Mouse (Mus musculus): Measurements from ENCODE around the gene Abi1.
"Not testable (repeated sequence)": the region's sequence is repeated elsewhere in the genome, so short reads cannot be mapped to it uniquely, and the experiment has no call there.

Abi1 gene

GRCm38 (mm10) chr2:23040001-23040646 is at the start of gene Abi1:
Gene Abi1 (minus strand): TSS chr2:23040241.
- DNase-seq (ENCODE audit: low spot score): peak; percentile 97

DNA sequence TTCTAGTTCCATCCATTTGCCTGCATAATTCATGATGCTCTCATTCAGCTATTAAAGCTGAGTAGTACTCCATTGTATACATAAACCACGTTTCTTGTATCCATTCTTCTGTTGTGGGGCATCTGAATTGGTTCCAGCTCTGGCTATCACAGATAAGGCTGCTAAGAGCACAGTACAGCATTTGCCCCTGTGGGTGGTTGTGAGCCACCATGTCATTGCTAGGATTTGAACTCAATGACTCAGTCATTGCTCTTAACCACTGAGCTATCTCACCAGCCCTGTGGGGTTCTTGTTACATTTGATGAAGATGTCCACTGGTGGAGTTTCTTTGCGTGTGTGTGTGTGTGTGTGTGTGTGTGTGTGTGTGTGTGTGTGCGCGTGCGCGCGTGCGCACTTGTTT is 44.5 kb upstream of the Abi1 start:
- DNase-seq (ENCODE audit: low spot score): no peak

DNA sequence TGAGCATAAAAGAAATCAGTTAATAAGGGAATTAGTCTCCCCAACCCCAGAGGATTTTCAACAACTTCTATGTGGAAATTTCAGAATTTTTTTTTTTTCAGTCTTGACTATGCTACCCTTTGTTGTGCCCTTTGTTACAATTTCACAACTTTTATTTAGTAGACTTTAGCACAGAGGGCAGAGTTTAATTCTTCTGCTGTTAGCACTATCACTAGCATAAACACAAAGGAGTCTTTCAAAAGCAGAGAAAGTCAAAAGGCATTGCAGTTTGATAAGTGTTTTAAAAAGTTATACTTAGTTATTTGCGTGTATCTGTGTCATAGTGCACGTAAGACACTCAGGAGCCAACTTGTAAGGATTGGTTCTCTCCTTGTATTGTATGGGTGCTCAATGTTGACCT is 38.5 kb upstream of the Abi1 start:
- no peak for DNase-seq (ENCODE audit: low spot score)

- no peak for DNase-seq (ENCODE audit: low spot score)
These were observed 37.7 kb upstream of the Abi1 start for GRCm38 (mm10) chr2:23077693-23078092.

- no peak for DNase-seq (ENCODE audit: low spot score)
These were observed 36.7 kb upstream of the Abi1 start for GRCm38 (mm10) chr2:23076783-23077182.

GRCm38 (mm10) chr2:23075846-23076245 is 35.8 kb upstream of the Abi1 start:
- peak; percentile 55 for DNase-seq (ENCODE audit: low spot score)

DNA sequence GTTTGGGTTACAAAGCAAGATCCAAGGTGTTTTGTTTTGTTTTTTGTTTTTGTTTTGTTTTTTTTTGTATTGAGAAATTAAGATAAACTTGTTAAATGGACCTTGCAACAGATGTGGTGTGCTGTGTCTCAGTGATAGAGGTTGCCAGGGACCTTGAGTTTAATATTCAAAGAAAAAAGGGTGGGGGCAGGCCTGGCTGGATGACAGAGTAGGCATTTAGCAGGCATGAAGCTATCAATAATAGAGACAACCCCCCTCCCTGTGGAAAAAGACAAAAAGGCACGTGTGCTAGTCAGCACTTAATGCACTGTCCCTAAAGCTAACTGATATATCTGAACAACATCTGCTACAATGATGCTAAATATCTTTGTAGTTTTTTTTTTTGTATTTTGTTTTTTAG is 31.4 kb upstream of the Abi1 start:
- no peak for DNase-seq (ENCODE audit: low spot score)

DNA sequence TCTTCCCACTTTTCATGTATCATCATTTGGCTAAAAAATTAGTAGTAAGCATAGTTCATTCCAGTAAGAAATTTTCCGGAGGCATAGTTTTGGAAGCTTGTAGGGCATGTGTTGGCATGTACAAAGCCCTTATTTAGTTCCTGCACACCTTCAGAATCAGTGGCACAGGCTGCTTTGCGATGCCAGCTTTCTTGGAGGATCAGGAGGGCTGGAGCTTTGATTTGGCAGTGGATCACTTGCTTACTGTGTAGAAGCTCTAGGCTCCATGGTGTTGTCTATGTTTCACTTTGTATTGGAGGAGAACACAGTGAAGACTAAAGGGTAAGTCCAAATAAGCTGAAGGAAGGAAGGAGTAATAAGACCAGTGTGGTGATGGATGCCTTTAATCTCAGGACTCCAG is 30.4 kb upstream of the Abi1 start:
- DNase-seq (ENCODE audit: low spot score): no peak

DNA sequence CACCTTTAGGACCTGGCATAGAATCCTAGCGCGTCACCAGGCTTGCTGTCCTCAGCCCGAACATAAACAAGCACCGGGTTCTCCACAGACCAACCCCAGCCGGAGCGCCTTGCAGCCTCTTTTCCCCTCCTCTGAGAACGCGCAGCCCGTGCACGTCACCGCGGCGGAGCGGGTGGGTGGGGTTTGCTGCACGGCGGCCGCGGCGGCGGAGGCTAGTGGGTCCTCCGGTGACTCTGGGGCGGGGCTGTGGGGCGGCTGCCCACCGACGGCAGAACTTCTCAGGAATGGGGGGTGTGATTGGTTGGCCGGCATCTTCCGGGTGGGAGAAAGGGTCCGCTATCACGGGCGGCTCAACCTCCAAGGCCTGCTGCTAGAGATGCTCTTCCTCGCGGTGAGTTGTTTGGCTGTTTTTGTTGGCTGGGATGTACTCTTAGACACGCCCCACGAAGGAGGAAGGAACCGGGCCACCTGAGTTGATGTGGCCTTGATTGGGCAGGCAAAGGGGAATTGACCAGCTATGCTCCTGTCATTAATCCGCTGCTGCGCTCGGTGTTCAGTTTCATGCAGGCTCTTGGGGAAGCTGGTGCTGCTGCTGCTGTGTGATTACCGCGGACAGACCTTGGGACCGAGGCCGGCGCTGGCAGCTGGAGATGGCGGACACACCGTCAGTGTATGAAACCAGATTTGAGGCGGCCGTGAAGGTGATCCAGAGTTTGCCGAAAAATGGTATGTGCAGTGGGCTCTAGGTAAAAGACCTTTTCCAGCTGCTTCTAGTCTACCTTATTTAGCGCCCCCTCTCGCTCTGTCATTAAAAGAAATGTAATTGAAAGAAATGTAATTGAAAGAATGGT is 29.1 kb upstream of the Abi1 start:
- peak; percentile 94 for DNase-seq (ENCODE audit: low spot score)

GRCm38 (mm10) chr2:23068370-23068737 is 28.3 kb upstream of the Abi1 start:
- no peak for DNase-seq (ENCODE audit: low spot score)

GRCm38 (mm10) chr2:23067552-23068369 is 27.7 kb upstream of the Abi1 start, which contains the start of gene Acbd5:
Gene Acbd5 (plus strand): TSS chr2:23068167.
- peak; percentile 96 for DNase-seq (ENCODE audit: low spot score)

GRCm38 (mm10) chr2:23052523-23052922 is 12.5 kb upstream of the Abi1 start:
- no peak for DNase-seq (ENCODE audit: low spot score)

GRCm38 (mm10) chr2:23051890-23052289 is 11.8 kb upstream of the Abi1 start:
- DNase-seq (ENCODE audit: low spot score): no peak

DNA sequence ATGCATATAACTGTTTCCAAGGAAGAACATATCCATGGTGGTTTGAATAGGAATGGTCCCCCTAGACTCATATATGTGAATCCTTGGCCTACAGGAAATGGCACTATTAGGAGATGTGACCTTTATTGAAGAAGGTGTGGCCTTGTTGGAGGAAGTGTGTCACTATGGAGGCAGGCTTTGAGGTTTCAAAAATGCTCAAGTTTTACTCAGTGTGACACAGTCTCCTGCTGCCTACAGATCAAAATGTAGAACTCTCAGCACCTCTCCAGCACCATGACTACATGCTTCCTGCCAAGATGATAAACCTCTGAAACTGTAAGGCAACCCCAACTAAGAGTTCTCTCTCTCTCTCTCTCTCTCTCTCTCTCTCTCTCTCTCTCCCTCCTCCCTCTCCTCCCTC is 8.0 kb upstream of the Abi1 start:
- no peak for DNase-seq (ENCODE audit: low spot score)

DNA sequence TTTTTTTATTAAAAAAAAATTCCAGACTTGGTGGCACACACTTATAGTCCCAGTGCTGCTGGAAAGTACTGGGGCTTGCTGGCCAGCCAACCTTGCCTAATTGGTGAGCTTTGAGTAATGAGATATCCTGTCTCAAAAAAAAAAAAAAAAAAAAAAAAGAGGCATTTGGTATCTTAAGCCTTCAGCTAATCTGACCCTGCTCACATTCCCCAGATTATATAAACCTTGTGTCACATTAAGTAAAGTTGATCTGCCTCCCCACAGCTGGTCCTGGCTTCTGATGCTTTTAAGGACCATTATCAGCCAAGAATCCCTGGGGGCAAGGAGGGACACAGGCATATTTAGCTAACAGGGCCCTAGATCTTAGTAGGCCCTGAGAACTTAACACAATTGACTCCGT is 5.7 kb upstream of the Abi1 start:
- no peak for DNase-seq (ENCODE audit: low spot score)

DNA sequence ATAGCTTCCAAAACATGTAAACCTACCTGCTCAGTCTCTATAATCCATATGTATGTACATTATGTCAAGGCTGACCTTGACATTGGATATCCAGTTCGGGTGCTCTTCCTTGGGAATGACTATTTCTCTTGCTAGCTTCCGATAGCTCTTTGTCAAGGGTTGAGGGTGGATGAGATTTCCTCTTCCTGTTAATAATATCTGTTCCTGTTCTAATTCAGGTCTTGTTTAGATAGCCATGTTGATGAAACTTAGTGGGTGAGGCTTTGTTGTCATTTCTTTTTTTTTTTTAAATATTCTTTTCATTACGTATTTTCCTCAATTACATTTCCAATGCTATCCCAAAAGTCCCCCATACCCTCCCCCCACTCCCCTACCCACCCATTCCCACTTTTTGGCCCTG is 2.1 kb upstream of the Abi1 start:
- DNase-seq (ENCODE audit: low spot score): no peak

- no peak for DNase-seq (ENCODE audit: low spot score)
These were observed 1.4 kb upstream of the Abi1 start for GRCm38 (mm10) chr2:23041457-23041856.

DNA sequence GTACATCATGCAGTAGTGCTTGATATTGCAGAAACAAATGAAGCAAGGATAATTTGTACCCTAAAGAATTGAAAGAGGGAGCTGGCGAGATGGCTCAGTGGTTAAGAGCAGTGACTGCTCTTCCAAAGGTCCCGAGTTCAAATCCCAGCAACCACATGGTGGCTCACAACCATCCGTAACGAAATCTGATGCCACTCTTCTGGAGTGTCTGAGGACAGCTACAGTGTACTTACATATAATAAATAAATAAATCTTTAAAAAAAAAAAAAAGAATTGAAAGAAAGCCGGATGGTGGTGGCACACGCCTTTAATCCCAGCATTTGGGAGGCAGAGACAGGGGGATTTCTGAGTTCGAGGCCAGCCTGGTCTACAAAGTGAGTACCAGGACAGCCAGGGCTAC is 649 bp upstream of the Abi1 start:
- DNase-seq (ENCODE audit: low spot score): not testable (repeated sequence)

DNA sequence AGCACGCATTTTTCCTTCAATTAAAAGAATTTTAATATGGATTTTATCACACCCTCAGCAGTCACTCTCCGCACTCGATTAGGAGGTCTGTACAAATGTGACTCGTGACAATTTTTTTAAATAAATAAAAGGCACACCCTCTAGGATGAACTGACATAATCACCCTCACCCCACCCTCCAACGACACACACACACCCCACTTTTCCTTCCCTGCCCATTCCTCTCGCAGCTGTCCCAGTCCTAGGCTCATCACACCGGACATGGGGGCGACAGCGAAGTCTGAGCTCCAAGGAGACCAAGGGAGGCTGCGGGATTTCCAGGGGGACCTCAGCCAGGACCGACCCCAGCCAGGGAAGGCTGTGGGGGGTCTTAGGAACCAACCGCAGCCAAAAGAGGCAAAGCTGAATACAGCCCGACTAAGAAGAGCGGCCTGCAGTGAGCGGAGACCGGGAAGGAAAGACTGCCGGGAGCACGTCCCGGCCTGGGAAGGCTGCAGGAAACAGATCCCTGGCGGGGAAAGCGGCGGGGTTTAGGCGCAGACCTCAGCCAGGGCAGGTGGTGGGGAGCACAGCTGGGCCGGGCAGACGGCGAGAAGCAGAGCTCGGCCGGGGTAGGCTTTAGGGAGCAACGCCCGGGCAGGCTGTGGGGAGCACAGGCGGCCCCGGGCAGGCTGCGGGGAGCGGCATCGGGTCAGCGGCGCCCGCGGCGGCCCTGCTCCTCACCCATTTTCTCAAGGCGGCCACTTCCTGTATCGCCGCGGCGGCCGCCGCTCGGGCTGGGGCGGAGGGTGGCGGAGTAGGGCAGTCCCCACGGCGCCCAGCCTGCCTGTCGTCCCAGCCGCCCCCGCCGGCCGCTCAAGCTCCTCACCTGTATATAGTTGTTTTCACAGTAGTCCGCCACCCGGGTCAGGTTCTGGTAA is 700 bp downstream of the Abi1 start:
- DNase-seq (ENCODE audit: low spot score): peak; percentile 69

GRCm38 (mm10) chr2:23035467-23035866 is 4.6 kb downstream of the Abi1 start:
- DNase-seq (ENCODE audit: low spot score): no peak

DNA sequence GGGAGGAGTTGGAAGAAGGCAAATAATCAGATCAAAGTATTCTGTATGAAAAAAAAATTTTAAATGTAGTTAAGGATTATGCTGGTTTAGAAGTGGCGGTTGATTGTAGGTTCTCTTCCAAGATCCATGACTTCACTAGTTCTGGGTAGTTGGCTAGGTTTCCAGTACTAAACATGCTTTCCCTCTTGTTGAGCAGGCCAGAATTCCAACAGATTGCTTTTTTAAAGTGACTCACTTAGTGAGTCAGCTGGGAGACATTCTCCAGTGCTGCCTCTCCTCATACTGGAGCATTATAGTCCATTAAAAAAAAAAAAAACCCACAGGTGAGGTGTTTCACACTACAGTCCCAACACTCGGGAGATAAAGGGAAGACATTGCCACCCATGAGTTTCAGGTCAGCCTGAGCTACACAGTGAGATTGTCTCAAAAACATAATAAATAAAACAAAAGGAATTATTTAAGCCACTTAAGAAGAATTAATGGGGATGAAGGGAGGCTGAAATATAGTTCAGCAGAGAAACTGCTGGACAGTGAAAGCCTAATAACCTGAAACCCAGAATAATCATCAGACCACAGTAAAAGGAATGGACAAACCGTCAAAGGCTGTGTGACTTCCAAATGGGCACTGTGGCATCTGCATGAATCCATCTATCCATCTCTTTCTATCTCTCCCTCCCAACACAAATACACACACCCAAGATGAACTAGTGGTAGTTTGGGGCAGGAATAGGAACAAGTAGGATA is 5.2 kb downstream of the Abi1 start:
- no peak for DNase-seq (ENCODE audit: low spot score)
